Comparison of ENCODE assay signal across 10 mouse cellular contexts in genomic region chr19:57366007-57366406, GRCm38 (mm10). TPM values are rescaled to one million over a fixed set of nuclear protein-coding genes. Genes with fewer than 3 reads are reported as not detected.
DNase-seq lines count a peak whose midpoint lies in the region; ATAC-seq and TF ChIP-seq lines count a peak whose summit lies in the region.
"Had no signal": no experiment of that assay in that cellular context is flagged by ENCODE, and none has a peak within 500 bp of the region (broad histone marks: within the 10 kb centered on the region; RNA-seq: fewer than 3 reads in every experiment).

No protein-coding gene starts in this region.

- in situ Hi-C loops in ES-E14 (cut with MboI; ENCODE audit: low sequenced_read_pairs in 2 of 2, unreplicated experiment in 2 of 2), result no loop called here

- H3K27me3 ChIP-seq in forebrain, embryonic 11.5 days (ENCODE audit: control insufficient read depth, insufficient read depth, low read length), result no peaks in the 10 kb centered on the region
- H3K27me3 ChIP-seq in forebrain, embryonic 13.5 days, result no peaks in the 10 kb centered on the region
- H3K27me3 ChIP-seq in kidney, embryonic 16.5 days (ENCODE audit: insufficient read depth, low read length), result no peaks in the 10 kb centered on the region
- H3K27me3 ChIP-seq in liver, embryonic 13.5 days, result no peaks in the 10 kb centered on the region

- peaks cover 24% of the 10 kb centered on the region for H3K4me1 ChIP-seq in forebrain, embryonic 11.5 days (replicated peaks; ENCODE audit: control insufficient read depth, insufficient read depth, low read length)
- H3K4me1 ChIP-seq in forebrain, embryonic 13.5 days, result peaks cover 61% of the 10 kb centered on the region
- peaks cover 54% of the 10 kb centered on the region for H3K4me1 ChIP-seq in kidney, embryonic 16.5 days (ENCODE audit: insufficient read depth, low read length)
- H3K4me1 ChIP-seq in ES-E14 (ENCODE audit: control insufficient read depth in 2 of 2, insufficient read depth in 2 of 2, low read length in 2 of 2, poor library complexity in 1 of 2), result peaks cover 18 to 31% of the 10 kb centered on the region in 2 experiments
- peaks cover 84% of the 10 kb centered on the region for H3K4me1 ChIP-seq in liver, embryonic 13.5 days (replicated peaks)

- no peaks in the 10 kb centered on the region; the same call in 1 of the 2 replicates for H3K36me3 ChIP-seq in forebrain, embryonic 11.5 days (ENCODE audit: control insufficient read depth, insufficient read depth, low read length)
- peaks cover 25% of the 10 kb centered on the region for H3K36me3 ChIP-seq in forebrain, embryonic 13.5 days (ENCODE audit: poor library complexity, severe bottlenecking)
- peaks cover 20% of the 10 kb centered on the region for H3K36me3 ChIP-seq in kidney, embryonic 16.5 days (ENCODE audit: insufficient read depth, low read length)
- peaks cover 11% of the 10 kb centered on the region; the same call in 1 of the 2 replicates for H3K36me3 ChIP-seq in ES-E14 (ENCODE audit: control insufficient read depth, insufficient read depth, low read length, poor library complexity, severe bottlenecking)
- H3K36me3 ChIP-seq in liver, embryonic 13.5 days, result peaks cover 26% of the 10 kb centered on the region

- H3K4me2 ChIP-seq in forebrain, embryonic 11.5 days (ENCODE audit: low read depth, low read length, severe bottlenecking), result no peak overlapping the region
- H3K4me2 ChIP-seq in forebrain, embryonic 13.5 days, result no peak overlapping the region
- H3K4me2 ChIP-seq in kidney, embryonic 16.5 days (replicated peaks; ENCODE audit: low read depth, low read length), result peak overlapping the region; percentile 0; the same call in 1 of the 2 replicates
- no peak overlapping the region for H3K4me2 ChIP-seq in liver, embryonic 13.5 days

- DNase-seq in forebrain, embryonic 11.5 days (ENCODE audit: low spot score), result peak; percentile 42
- no peak for DNase-seq in kidney, adult 11 months
- peak; percentile 54 for DNase-seq in ES-E14 (ENCODE audit: low read depth, low spot score)
- DNase-seq in liver, embryonic 13.5 days, result no peak
- DNase-seq in ovary, adult 18-20 months (ENCODE audit: low spot score), result no peak
- DNase-seq: cerebellum, adult 11 months had no signal

- H3K9ac ChIP-seq in forebrain, embryonic 11.5 days (ENCODE audit: low read length), result no peak overlapping the region
- H3K9ac ChIP-seq in forebrain, embryonic 13.5 days, result no peak overlapping the region
- no peak overlapping the region for H3K9ac ChIP-seq in kidney, embryonic 16.5 days (replicated peaks; ENCODE audit: low read length)
- peak overlapping the region; percentile 59; the same call in 1 of the 2 replicates for H3K9ac ChIP-seq in ES-E14 (ENCODE audit: insufficient read depth, low read depth, low read length, poor library complexity, severe bottlenecking)
- no peak overlapping the region for H3K9ac ChIP-seq in liver, embryonic 13.5 days

- WGBS in forebrain, embryonic 11.5 days, result 65% methylated on average over 8 of the region's 8 CpGs
- WGBS in forebrain, embryonic 13.5 days, result 40% methylated on average over 8 of the region's 8 CpGs
- WGBS in kidney, embryonic 16.5 days, result 50% methylated on average over 8 of the region's 8 CpGs
- WGBS in liver, embryonic 13.5 days (ENCODE audit: insufficient replicate concordance), result 52% methylated on average over 8 of the region's 8 CpGs

- H3K4me3 ChIP-seq in forebrain, embryonic 11.5 days (ENCODE audit: low read depth, low read length), result no peak overlapping the region
- H3K4me3 ChIP-seq in forebrain, embryonic 13.5 days, result no peak overlapping the region
- no peak overlapping the region for H3K4me3 ChIP-seq in kidney, embryonic 16.5 days (ENCODE audit: low read length)
- peak overlapping the region in 1 of 2 experiments; percentile 28; a peak in 3 of 4 replicates for H3K4me3 ChIP-seq in ES-E14 (ENCODE audit: insufficient read depth in 1 of 2, low read depth in 1 of 2, low read length in 2 of 2, poor library complexity in 1 of 2, severe bottlenecking in 1 of 2)
- no peak overlapping the region for H3K4me3 ChIP-seq in liver, embryonic 13.5 days (replicated peaks)

- H3K27ac ChIP-seq in forebrain, embryonic 11.5 days (ENCODE audit: low read depth, low read length), result no peak overlapping the region
- no peak overlapping the region for H3K27ac ChIP-seq in forebrain, embryonic 13.5 days
- peak overlapping the region; percentile 5; the same call in 1 of the 2 replicates for H3K27ac ChIP-seq in kidney, embryonic 16.5 days (ENCODE audit: low read length)
- peak overlapping the region; percentile 88 for H3K27ac ChIP-seq in ES-E14 (ENCODE audit: insufficient read depth, low read depth, low read length, poor library complexity, severe bottlenecking)
- peak overlapping the region; percentile 74; the same call in 1 of the 2 replicates for H3K27ac ChIP-seq in liver, embryonic 13.5 days

- no peaks in the 10 kb centered on the region for H3K9me3 ChIP-seq in forebrain, embryonic 11.5 days (ENCODE audit: control insufficient read depth, low read length)
- no peaks in the 10 kb centered on the region for H3K9me3 ChIP-seq in forebrain, embryonic 13.5 days (replicated peaks)
- no peaks in the 10 kb centered on the region for H3K9me3 ChIP-seq in kidney, embryonic 16.5 days (ENCODE audit: low read length)
- H3K9me3 ChIP-seq in ES-E14 (ENCODE audit: control insufficient read depth, insufficient read depth, low read depth, low read length), result no peaks in the 10 kb centered on the region
- H3K9me3 ChIP-seq in liver, embryonic 13.5 days (replicated peaks), result no peaks in the 10 kb centered on the region

- no peak for ATAC-seq in forebrain, embryonic 11.5 days (replicated peaks; ENCODE audit: low FRiP score)
- no peak for ATAC-seq in forebrain, embryonic 13.5 days
- no peak for ATAC-seq in kidney, embryonic 16.5 days (ENCODE audit: low FRiP score, low TSS enrichment)
- ATAC-seq in liver, embryonic 13.5 days (ENCODE audit: low read depth), result no peak
- no peak for ATAC-seq in megakaryocyte progenitor cell, adult 5-6 weeks (replicated peaks; ENCODE audit: poor library complexity)
- ATAC-seq: activated CD4-positive, CD25-positive, alpha-beta regulatory T cell, adult 4 months had no signal

TF ChIP-seq in ES-E14, 5 proteins besides CTCF, POLR2A, EP300 and RAD21:
- TF ChIP-seq ZC3H11A (IDR thresholded peaks at IDR 0.05; ENCODE audit: borderline replicate concordance, low read depth, low read length) (no peak), HCFC1 (IDR thresholded peaks at IDR 0.05; ENCODE audit: borderline replicate concordance, insufficient read depth, low read length) (no peak)

RNA-seq across cellular contexts. Expression of gene Fam160b1, which starts 5.5 kb away (rescaled TPM):
- polyA plus RNA-seq in forebrain, embryonic 11.5 days (2014; fragmentation: Nextera tagmentation; extraction: Ambion mirVana), result 14.0 and 14.5 TPM in 2 replicates
- polyA plus RNA-seq in forebrain, embryonic 13.5 days (2015; fragmentation: Nextera tagmentation; extraction: Ambion mirVana), result 11.6 and 12.7 TPM in 2 replicates
- polyA plus RNA-seq in kidney, embryonic 16.5 days (2015; fragmentation: Nextera tagmentation; extraction: Ambion mirVana), result 13.1 and 14.3 TPM in 2 replicates
- total RNA-seq in ES-E14 (2012; rRNA removed), result 8.5 and 9.8 TPM in 2 replicates
- polyA plus RNA-seq in liver, embryonic 13.5 days (2015; fragmentation: Nextera tagmentation; extraction: Ambion mirVana), result 5.3 and 5.6 TPM in 2 replicates
- total RNA-seq in megakaryocyte progenitor cell, adult 5-6 weeks (2015), result 18.8 and 23.0 TPM in 2 replicates
- 12.7 and 13.2 TPM in 2 replicates for total RNA-seq in megakaryocyte progenitor cell, adult 5-6 weeks (2017)

RNA-seq across cellular contexts. Expression of gene Ablim1, which starts 51.3 kb away (rescaled TPM):
- 17.0 and 19.9 TPM in 2 replicates for polyA plus RNA-seq in forebrain, embryonic 11.5 days (2014; fragmentation: Nextera tagmentation; extraction: Ambion mirVana)
- 16.5 and 19.2 TPM in 2 replicates for polyA plus RNA-seq in forebrain, embryonic 13.5 days (2015; fragmentation: Nextera tagmentation; extraction: Ambion mirVana)
- polyA plus RNA-seq in kidney, embryonic 16.5 days (2015; fragmentation: Nextera tagmentation; extraction: Ambion mirVana), result 39.3 and 43.2 TPM in 2 replicates
- total RNA-seq in ES-E14 (2012; rRNA removed), result 5.4 and 6.3 TPM in 2 replicates
- 4.8 and 6.2 TPM in 2 replicates for polyA plus RNA-seq in liver, embryonic 13.5 days (2015; fragmentation: Nextera tagmentation; extraction: Ambion mirVana)
- total RNA-seq in megakaryocyte progenitor cell, adult 5-6 weeks (2015), result 6.1 and 7.0 TPM in 2 replicates
- total RNA-seq in megakaryocyte progenitor cell, adult 5-6 weeks (2017), result 6.7 and 8.1 TPM in 2 replicates

Comparison
In these comparisons a context has a peak if more than half of its experiments do, and no peak if none do; other contexts are left out.
1. DNase-seq: peak in forebrain, embryonic 11.5 days (single experiment) and ES-E14 (single experiment); none in kidney, adult 11 months (single experiment), liver, embryonic 13.5 days (single experiment) and ovary, adult 18-20 months (single experiment).
2. H3K27ac ChIP-seq: peak in kidney, embryonic 16.5 days (single experiment), ES-E14 (single experiment) and liver, embryonic 13.5 days (single experiment); none in forebrain, embryonic 11.5 days (single experiment) and forebrain, embryonic 13.5 days (single experiment).